Mouse (Mus musculus) testis, adult 2 months (tissue): ENCODE measurements around the gene Ankrd13d.

Source experiments
- CTCF ChIP-seq: fragments of 200-500 bp; IDR thresholded peaks from 2 replicates; pipeline ENCODE4 v1.5.1; 2012; ENCODE audit warnings: low read depth, mild to moderate bottlenecking, inconsistent platforms, low read length, moderate library complexity; ENCODE audit not compliant: control insufficient read depth, insufficient read depth, insufficient replicate concordance
- POLR2A ChIP-seq: fragments of 200-500 bp; IDR thresholded peaks from 2 replicates; pipeline ENCODE4 v1.6.1; 2012; ENCODE audit warnings: low read depth, mild to moderate bottlenecking, inconsistent platforms, low read length, moderate library complexity; ENCODE audit not compliant: control insufficient read depth

- TF ChIP-seq CTCF (no peak), POLR2A (no peak)
These were observed 8.2 kb upstream of the Ankrd13d start for GRCm38 (mm10) chr19:4291161-4291560.
